Mouse (Mus musculus) left cerebral cortex, postnatal 36 days (tissue): ENCODE results near the gene Gm13723. TPM values are rescaled to one million over a fixed set of nuclear protein-coding genes. Genes with fewer than 3 reads are reported as not detected.

Source experiments
- DNase-seq, 2 experiments: peaks; one replicate each; pipeline ENCODE4 v3.0.0; 2021 to 2022; ENCODE audit warnings: low spot score in 2 of 2, mixed read lengths in 1 of 2
- intact Hi-C: fragments of 180-260 bp; cut with DNase I; formaldehyde crosslinking; loops from one replicate; pipeline ENCODE4 v1.15.1; 2025
- total RNA-seq, 2 experiments: library from RNA; stranded (reverse); gene quantifications; 2 replicates each; pipeline ENCODE4 v1.2.3; 2021

Gene Gm13723
- not detected for total RNA-seq

DNA sequence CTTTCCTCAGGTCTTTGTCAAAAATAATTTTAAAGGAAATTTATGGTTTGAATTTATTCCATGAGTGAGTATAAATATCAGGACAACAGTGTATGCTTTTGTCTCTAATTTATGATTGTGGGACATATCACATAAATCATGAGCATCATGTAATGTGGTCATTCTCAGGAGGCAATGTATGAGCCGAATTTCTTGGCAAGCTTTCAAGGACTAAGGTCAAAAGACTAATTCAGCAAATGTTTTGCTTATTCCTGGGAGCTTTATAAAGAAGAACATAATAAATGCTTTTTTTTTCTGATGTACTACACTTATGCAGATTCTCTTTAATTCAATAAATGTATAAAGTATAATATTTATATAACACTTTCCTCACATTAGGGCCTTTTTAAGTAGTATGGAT, at the start of gene Gm13723:
Gm13723 (minus strand) TSS at position 101 of the 400 bp plus-strand sequence.
- intact Hi-C loops = no loop called here
- DNase-seq = no peak

DNA sequence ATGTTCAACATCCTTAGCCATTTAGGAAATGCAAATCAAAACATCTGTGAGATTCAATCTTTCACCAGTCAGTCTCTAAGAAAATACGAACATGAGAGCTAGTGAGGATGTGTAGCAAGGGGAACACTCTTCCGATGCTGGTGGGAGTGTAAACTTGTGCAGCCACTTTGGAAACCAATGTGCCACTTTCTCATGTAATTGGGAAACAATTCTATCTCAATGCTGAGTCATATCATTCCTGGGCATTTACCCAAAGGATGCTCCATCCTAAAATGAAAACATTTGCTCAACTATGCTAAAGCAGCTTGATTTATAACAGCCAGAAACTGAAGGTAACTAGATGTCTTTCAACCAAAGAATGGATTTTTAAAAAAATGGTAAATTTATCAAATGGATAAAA, 31.0 kb upstream of the Gm13723 start:
- peak in 1 of 2 experiments; percentile 6 for DNase-seq
- intact Hi-C loops = no loop called here

DNA sequence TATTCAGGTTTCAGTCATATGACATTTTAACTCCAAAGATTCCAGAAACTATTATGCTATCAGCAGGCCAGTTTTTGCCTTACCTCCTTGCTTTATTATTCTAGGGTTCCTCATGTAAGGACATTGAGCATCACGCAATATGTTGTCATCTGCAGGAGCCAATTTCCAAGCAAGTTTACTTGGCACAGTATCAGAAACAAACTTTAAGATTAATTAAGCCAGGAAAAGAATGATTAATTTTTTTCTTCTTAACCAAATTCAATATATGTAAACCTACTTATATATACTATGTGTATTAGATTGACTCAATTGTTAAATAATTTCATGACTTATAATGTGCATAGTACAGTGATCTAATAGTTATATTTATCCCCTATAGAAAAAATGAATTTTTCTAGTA, 17.5 kb upstream of the Gm13723 start, which contains the start of gene Olfr1097:
Olfr1097 (minus strand) TSS at position 101 of the 400 bp plus-strand sequence.
- DNase-seq = no peak
- intact Hi-C loops = no loop called here

DNA sequence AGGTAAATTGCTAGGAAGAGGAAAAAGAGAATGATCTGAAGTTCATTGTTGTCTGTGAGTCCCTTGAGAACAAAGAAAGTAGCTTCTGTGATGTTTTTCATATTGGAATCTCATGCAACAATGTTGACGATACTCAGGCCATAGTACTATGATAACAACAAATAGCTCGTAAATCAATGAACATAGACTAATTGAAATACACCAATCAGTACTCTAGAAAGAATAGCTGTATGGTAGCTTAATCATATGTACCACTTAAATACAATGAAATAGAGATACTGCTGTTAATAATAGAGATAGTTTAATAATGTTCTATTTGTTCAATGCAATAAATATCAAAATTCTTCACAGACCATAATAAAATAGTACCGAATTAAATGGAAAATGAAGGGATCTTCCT, 23.0 kb downstream of the Gm13723 start, which contains the start of gene Olfr1095:
Olfr1095 (minus strand) TSS at position 101 of the 400 bp plus-strand sequence.
- intact Hi-C loops = no loop called here
- no peak for DNase-seq

- intact Hi-C loops = no loop called here
These were observed 50.2 kb downstream of the Gm13723 start, which contains the start of gene Olfr1094 for GRCm38 (mm10) chr2:86824363-86824762. Gene Olfr1094, plus strand, starts transcription at chr2:86824663.

More at GRCm38 (mm10) chr2:86824363-86824762, 50.2 kb downstream of the Gm13723 start, which contains the start of gene Olfr1094:
- DNase-seq = no peak

Other genes starting within 250 kb of the Gm13723 start
- not detected for gene Olfr1084, start 235.1 kb downstream of the Gm13723 start, total RNA-seq
- not detected for gene Olfr1085, start 212.8 kb downstream of the Gm13723 start, total RNA-seq
- gene Olfr1086, start 194.7 kb downstream of the Gm13723 start, total RNA-seq = not detected
- gene Olfr1087, start 176.4 kb downstream of the Gm13723 start, total RNA-seq = not detected
- gene Olfr1089, start 141.1 kb downstream of the Gm13723 start, total RNA-seq = not detected
- not detected for gene Olfr1090, start 115.8 kb downstream of the Gm13723 start, total RNA-seq
- gene Olfr1093, start 92.3 kb downstream of the Gm13723 start, total RNA-seq = not detected
- not detected for gene Olfr141, start 64.8 kb downstream of the Gm13723 start, total RNA-seq
- not detected for gene Olfr1094, start 50.1 kb downstream of the Gm13723 start, total RNA-seq
- gene Olfr1095, start 23.1 kb downstream of the Gm13723 start, total RNA-seq = not detected
- gene Olfr1097, start 17.4 kb upstream of the Gm13723 start, total RNA-seq = not detected
- not detected for gene Olfr1098, start 49.7 kb upstream of the Gm13723 start, total RNA-seq
- gene Olfr1099, start 85.9 kb upstream of the Gm13723 start, total RNA-seq = not detected
- gene Olfr1100, start 105.2 kb upstream of the Gm13723 start, total RNA-seq = not detected
- gene Olfr1101, start 116.4 kb upstream of the Gm13723 start, total RNA-seq = not detected
- not detected for gene Olfr1102, start 123.6 kb upstream of the Gm13723 start, total RNA-seq
- not detected for gene Olfr1104, start 152.3 kb upstream of the Gm13723 start, total RNA-seq
- not detected for gene Olfr1105, start 161.7 kb upstream of the Gm13723 start, total RNA-seq
- gene Olfr1106, start 177.5 kb upstream of the Gm13723 start, total RNA-seq = not detected
- not detected for gene Olfr1107, start 201.0 kb upstream of the Gm13723 start, total RNA-seq
- gene Olfr1109, start 221.2 kb upstream of the Gm13723 start, total RNA-seq = not detected
- gene Olfr259, start 239.8 kb upstream of the Gm13723 start, total RNA-seq = not detected